Mouse (Mus musculus): ENCODE measurements around the gene Cacna1e.
A peak's percentile ranks its signal among the peaks of the same experiment; 100 is the strongest.

Cacna1e gene

DNA sequence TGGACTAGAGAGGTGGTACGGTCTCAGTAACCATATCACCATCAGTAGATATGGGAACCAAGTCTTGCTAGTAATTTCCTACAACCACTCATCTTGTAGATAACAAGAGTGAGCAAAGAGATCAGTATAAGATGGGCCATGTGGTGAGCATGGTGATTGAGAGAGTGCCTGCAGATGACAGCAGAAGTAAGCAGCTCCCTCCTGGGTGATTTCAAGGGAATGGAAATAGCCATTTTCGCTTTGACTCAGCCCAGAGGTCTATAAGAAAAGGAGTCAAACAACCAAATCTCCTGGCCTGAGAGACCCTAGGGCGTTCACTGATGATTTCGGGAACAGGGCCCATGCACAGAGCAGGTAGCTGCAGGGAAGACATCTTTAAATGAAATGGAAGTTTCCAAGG, 45.0 kb downstream of the Cacna1e start:
- DNase-seq (ENCODE audit: low read depth, low spot score) = no peak

DNA sequence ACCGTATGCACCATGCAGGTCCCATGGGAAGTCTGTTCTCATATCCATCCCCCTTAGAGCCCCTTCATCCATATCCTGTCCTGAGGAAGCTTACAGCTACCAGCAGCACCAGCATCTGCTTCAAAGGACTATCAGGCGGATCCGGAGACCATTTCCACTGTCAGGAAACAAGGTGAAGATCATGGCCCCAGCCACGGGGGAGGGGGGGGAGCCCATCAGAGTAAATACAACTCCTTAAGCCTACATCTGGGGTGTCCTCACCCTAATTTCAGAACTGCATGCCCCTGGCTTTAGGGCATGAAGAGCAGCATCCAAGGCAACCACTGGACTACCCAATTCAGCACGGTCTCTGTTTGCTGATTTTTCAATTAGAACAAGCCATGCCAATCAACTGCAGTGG, 47.8 kb downstream of the Cacna1e start:
- DNase-seq (ENCODE audit: low read depth, low spot score) = no peak

GRCm38 (mm10) chr1:154832168-154832539, 52.1 kb downstream of the Cacna1e start:
- DNase-seq (ENCODE audit: low read depth, low spot score) = no peak

GRCm38 (mm10) chr1:154831269-154832167, 52.8 kb downstream of the Cacna1e start:
- no peak for DNase-seq (ENCODE audit: low read depth, low spot score)

DNA sequence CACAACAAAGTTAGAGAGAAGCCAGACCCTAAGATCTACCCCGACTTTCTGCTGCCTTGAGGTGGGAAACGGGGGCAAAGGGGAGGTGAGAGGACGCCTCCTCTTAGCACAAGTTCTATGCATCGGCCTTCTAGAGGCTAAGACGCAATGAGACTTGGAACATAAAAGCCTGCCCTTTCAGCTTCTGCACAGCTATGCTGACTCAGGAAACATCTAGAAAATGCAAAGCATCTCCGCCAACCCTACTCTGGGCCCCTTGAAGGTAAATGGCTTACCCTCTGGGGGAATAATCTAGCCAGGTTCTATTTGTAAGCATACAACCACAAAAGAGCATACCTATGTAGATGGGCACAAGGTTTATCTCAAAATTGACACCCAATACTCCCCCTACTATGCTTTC, 54.2 kb downstream of the Cacna1e start:
- no peak for DNase-seq (ENCODE audit: low read depth, low spot score)

GRCm38 (mm10) chr1:154823098-154823497, 61.2 kb downstream of the Cacna1e start:
- no peak for DNase-seq (ENCODE audit: low read depth, low spot score)

- DNase-seq (ENCODE audit: low read depth, low spot score) = no peak
These were observed 63.9 kb downstream of the Cacna1e start for GRCm38 (mm10) chr1:154820422-154820821.

DNA sequence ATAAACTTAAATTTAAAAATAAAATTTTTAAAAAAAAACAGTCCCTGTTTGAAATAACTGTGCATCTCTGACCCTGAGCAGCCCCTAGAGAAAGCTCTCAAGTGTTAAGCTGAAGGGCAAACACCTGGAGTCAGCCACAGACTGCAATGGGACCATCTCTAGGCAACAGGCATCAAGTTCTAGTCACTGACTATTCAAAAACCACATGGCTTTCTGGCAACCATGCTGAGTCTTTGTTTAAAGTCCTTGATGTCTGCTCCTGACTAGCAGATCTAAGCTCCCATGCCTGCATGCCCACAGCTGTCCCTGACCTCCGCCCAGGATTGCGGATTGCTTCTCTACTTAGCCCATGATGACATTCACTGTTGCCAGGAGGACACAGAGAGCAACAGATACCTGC, 64.3 kb downstream of the Cacna1e start:
- DNase-seq (ENCODE audit: low read depth, low spot score) = no peak

DNA sequence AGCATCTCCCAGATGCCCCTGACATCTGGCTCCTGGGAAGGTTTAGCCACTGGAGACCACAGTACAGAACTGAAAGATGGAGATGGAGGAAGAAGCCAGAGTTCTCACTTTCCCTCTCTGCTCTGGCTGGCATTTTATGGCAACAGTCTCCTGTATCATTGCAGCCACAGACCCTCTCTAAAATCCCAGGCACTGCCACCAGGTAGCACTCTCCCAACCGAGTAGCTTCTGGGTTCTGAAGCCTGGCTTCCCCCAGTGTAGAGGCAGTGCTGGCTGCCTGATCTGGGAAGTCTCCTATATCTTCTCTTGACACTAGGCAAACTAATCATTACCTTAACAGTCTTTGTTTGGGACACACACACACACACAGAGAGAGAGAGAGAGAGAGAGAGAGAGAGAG, 65.6 kb downstream of the Cacna1e start:
- DNase-seq (ENCODE audit: low read depth, low spot score) = no peak

- no peak for DNase-seq (ENCODE audit: low read depth, low spot score)
These were observed 67.5 kb downstream of the Cacna1e start for GRCm38 (mm10) chr1:154816836-154817235.

- DNase-seq (ENCODE audit: low read depth, low spot score) = no peak
These were observed 68.0 kb downstream of the Cacna1e start for GRCm38 (mm10) chr1:154816267-154816666.

GRCm38 (mm10) chr1:154805742-154806141, 78.6 kb downstream of the Cacna1e start:
- DNase-seq (ENCODE audit: low read depth, low spot score) = no peak

- no peak for DNase-seq (ENCODE audit: low read depth, low spot score)
These were observed 79.3 kb downstream of the Cacna1e start for GRCm38 (mm10) chr1:154805038-154805437.

DNA sequence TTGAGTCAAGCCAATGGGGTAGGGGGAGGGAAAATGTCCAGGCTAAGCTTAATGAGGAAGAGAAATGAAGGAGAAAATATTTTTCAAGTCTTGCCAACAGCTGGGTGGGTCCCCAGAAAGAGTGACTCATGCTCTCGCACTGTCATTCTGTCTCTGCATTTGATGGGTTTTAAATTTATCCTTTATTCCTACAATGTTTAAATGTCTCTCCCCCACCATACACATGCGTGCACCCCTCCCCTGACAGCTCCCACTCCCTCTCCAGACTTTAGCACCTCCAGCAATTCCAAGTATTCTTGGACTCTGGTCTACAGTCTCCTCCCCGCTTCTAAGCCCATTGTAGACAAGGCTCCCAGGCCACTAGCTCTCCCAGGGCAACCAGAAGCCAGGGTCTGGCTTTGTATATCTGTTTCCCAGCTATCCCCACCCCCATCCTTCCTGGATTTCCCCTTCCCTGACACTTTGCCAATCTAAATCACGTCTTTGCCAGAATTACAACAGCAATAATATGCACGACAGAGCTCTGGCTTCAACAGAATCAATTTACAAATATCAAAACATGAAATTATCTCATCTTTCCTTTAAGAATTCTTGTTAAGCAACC, 81.9 kb downstream of the Cacna1e start:
- no peak for DNase-seq (ENCODE audit: low read depth, low spot score)

DNA sequence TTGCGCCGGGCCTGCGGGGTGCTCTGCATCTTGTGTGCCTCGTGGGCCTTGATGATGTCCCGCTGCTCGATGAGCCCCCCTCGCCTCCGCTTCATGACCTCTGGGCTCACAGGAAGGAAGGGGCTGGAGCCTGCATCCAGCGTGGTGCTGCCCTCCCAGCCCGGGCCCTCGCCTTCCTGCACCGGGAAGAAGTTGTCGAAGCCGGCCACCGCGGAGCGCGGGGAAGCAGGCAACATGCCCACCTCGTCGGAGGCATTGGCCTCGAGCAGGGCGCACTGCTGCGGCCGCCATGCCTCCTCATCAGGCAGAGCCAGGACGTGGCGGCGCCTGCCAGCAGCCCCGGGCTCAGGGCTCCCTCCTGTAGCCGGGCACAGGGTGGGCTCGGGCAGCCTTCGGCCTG, 85.0 kb downstream of the Cacna1e start:
- no peak for DNase-seq (ENCODE audit: low read depth, low spot score)

DNA sequence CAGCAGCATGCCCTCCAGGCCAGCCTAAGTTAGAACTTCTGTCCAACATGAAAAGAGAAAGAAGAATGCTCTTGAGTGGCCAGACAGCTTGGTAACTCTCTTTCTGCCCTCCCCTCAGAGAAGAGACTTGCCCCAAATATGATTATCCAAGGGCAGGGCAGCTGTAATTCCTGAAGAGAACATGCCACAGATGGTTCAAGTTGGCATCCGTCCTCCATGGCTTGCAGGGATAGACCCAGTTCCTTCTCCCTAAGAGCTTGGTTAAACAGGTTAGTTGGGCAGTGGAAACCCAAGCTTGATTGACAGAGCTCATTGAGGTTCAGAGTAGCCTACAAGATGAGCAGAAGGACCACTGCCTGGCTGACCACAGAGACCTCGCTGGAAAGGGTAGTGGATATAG, 85.5 kb downstream of the Cacna1e start:
- no peak for DNase-seq (ENCODE audit: low read depth, low spot score)

GRCm38 (mm10) chr1:154796685-154797084, 87.6 kb downstream of the Cacna1e start:
- no peak for DNase-seq (ENCODE audit: low read depth, low spot score)

GRCm38 (mm10) chr1:154794518-154794951, 89.8 kb downstream of the Cacna1e start:
- DNase-seq (ENCODE audit: low read depth, low spot score) = no peak

GRCm38 (mm10) chr1:154791544-154792174, 92.6 kb downstream of the Cacna1e start:
- DNase-seq (ENCODE audit: low read depth, low spot score) = no peak

DNA sequence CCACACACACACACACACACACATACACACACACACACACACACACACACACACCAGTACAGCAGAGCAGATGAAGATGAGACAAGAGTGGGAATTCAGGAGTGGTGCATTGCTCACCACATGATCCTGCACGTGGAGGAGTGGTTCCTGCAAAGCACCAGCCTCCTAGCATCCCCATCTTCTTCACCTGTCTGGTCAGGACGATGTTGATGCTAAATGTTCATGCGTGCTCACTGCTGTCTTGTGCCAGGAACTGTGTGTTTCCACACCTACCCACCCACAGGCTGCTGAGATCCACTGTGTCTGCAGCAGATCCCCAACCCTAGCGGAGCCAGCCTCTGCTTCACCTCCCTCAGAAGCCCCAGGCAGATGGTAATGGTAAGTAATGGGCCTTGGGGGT, 95.8 kb downstream of the Cacna1e start:
- DNase-seq (ENCODE audit: low read depth, low spot score) = no peak

- peak; percentile 3 for DNase-seq (ENCODE audit: low read depth, low spot score)
These were observed 96.2 kb downstream of the Cacna1e start for GRCm38 (mm10) chr1:154788069-154788468.

GRCm38 (mm10) chr1:154787418-154787817, 96.9 kb downstream of the Cacna1e start:
- DNase-seq (ENCODE audit: low read depth, low spot score) = no peak

DNA sequence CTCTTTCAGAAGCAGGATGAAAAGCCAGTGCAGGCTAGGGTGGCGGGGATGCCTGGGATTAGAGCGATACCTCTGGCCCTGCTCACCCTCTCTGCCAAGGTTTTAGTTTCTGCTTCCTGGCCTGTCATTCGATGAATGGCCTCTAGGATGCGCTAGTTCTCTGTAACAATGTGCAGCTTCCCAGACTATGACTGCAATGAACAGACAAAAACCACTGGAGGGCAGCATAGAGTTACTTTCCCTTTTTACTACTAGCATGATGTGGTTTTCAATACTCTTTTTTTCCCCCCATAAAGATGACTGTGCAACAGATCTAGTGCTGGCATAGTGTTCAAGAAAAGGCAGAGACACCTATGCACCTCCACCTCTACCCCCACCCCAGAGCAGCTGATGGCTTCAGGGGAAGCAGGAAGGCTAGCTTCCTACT, 98.0 kb downstream of the Cacna1e start:
- DNase-seq (ENCODE audit: low read depth, low spot score) = peak; percentile 28
